Mouse (Mus musculus): Measurements from ENCODE around the gene Actr3b. TPM values are rescaled to one million over a fixed set of nuclear protein-coding genes. Genes with fewer than 3 reads are reported as not detected.

The Actr3b gene
- total and polyA plus RNA-seq, 3 experiments, result 1.3 to 4.7 (median 3.9) TPM

- no peak for DNase-seq (ENCODE audit: extremely low read depth)
- no peaks in the 10 kb centered on the region for H3K4me1 ChIP-seq (ENCODE audit: control insufficient read depth in 1 of 2, insufficient read depth in 2 of 2)
- in situ Hi-C loops (cut with MboI; ENCODE audit: low pct_ligation_motif_present, low pct_unique_long_range_greater_than_20kb, low sequenced_read_pairs) (no loop called here), dilution Hi-C loops (cut with MboI; ENCODE audit: extremely low pct_ligation_motif_present, extremely low pct_unique_long_range_greater_than_20kb, low sequenced_read_pairs) (no loop called here)
- H3K36me3 ChIP-seq (replicated peaks in 1 of 2; ENCODE audit: control insufficient read depth in 1 of 2, insufficient read depth in 1 of 2, low read length in 1 of 2), result no peaks in the 10 kb centered on the region
- H3K4me2 ChIP-seq (ENCODE audit: insufficient read depth, low read depth, poor library complexity, severe bottlenecking), result no peak overlapping the region
- no peak overlapping the region for H3K4me3 ChIP-seq (replicated peaks in 1 of 3; ENCODE audit: low read depth in 2 of 3, low read length in 2 of 3, poor library complexity in 1 of 3)
- TF ChIP-seq MYC (IDR thresholded peaks at IDR 0.05; ENCODE audit: low read depth, low read length) (no peak), TCF12 (IDR thresholded peaks at IDR 0.05; ENCODE audit: low read depth, low read length) (no peak), CHD1 (IDR thresholded peaks at IDR 0.05; ENCODE audit: low read depth, low read length) (no peak), RCOR1 (conservative IDR thresholded peaks at IDR 0.05; ENCODE audit: low read depth, low read length) (no peak), IRF4 (IDR thresholded peaks at IDR 0.05; ENCODE audit: low read depth, low read length) (no peak), JUND (conservative IDR thresholded peaks at IDR 0.05; ENCODE audit: low read depth, low read length) (no peak), ZNF384 (IDR thresholded peaks at IDR 0.05; ENCODE audit: low read depth, low read length) (no peak), ZKSCAN1 (IDR thresholded peaks at IDR 0.05; ENCODE audit: borderline replicate concordance, low read depth, low read length) (no peak), NELFE (IDR thresholded peaks at IDR 0.05; ENCODE audit: low read depth, low read length) (no peak), ZMIZ1 (IDR thresholded peaks at IDR 0.05; ENCODE audit: low read depth, low read length) (no peak), NRF1 (IDR thresholded peaks at IDR 0.05; ENCODE audit: low read depth, low read length) (no peak), POLR2AphosphoS2 (IDR thresholded peaks at IDR 0.05; ENCODE audit: low read depth, low read length) (no peak), MAZ (IDR thresholded peaks at IDR 0.05; ENCODE audit: low read depth, low read length) (no peak), ELF1 (IDR thresholded peaks at IDR 0.05; ENCODE audit: low read depth, low read length) (no peak)
- no peaks in the 10 kb centered on the region for H3K79me2 ChIP-seq (replicated peaks; ENCODE audit: control insufficient read depth, extremely low read depth, insufficient read depth, poor library complexity, severe bottlenecking)
- no peak overlapping the region for H3K27ac ChIP-seq (ENCODE audit: insufficient read depth, low read depth)
- no peak overlapping the region for H3K9ac ChIP-seq (ENCODE audit: insufficient read depth, low read depth)
- H3K9me3 ChIP-seq (replicated peaks; ENCODE audit: low read length), result peaks cover 2% of the 10 kb centered on the region
- H3K27me3 ChIP-seq (replicated peaks), result peaks cover 2% of the 10 kb centered on the region
Measured at GRCm38 (mm10) chr5:25719390-25719789, 40.4 kb upstream of the Actr3b start.

GRCm38 (mm10) chr5:25723016-25723415 is 36.8 kb upstream of the Actr3b start:
- Histone ChIP-seq H3K4me2 (ENCODE audit: insufficient read depth, low read depth, poor library complexity, severe bottlenecking) (no peak overlapping the region), H3K4me3 (replicated peaks in 1 of 3; ENCODE audit: low read depth in 2 of 3, low read length in 2 of 3, poor library complexity in 1 of 3) (no peak overlapping the region), H3K9ac (ENCODE audit: insufficient read depth, low read depth) (no peak overlapping the region), H3K27me3 (replicated peaks) (peaks cover 2% of the 10 kb centered on the region), H3K27ac (ENCODE audit: insufficient read depth, low read depth) (no peak overlapping the region), H3K79me2 (replicated peaks; ENCODE audit: control insufficient read depth, extremely low read depth, insufficient read depth, poor library complexity, severe bottlenecking) (no peaks in the 10 kb centered on the region), H3K9me3 (replicated peaks; ENCODE audit: low read length) (peaks cover 2% of the 10 kb centered on the region), H3K36me3 (replicated peaks in 1 of 2; ENCODE audit: control insufficient read depth in 1 of 2, insufficient read depth in 1 of 2, low read length in 1 of 2) (no peaks in the 10 kb centered on the region), H3K4me1 (ENCODE audit: control insufficient read depth in 1 of 2, insufficient read depth in 2 of 2) (no peaks in the 10 kb centered on the region)
- dilution Hi-C loops (cut with MboI; ENCODE audit: extremely low pct_ligation_motif_present, extremely low pct_unique_long_range_greater_than_20kb, low sequenced_read_pairs) (no loop called here), in situ Hi-C loops (cut with MboI; ENCODE audit: low pct_ligation_motif_present, low pct_unique_long_range_greater_than_20kb, low sequenced_read_pairs) (no loop called here)
- DNase-seq (ENCODE audit: extremely low read depth), result no peak
- TF ChIP-seq HCFC1 (IDR thresholded peaks at IDR 0.05; ENCODE audit: low read depth, low read length) (no peak), TBP (conservative IDR thresholded peaks at IDR 0.05; ENCODE audit: low read depth, low read length) (no peak), TCF12 (IDR thresholded peaks at IDR 0.05; ENCODE audit: low read depth, low read length) (no peak), SIN3A (IDR thresholded peaks at IDR 0.05; ENCODE audit: low read length) (no peak), POLR2AphosphoS2 (IDR thresholded peaks at IDR 0.05; ENCODE audit: low read depth, low read length) (no peak), MAX (IDR thresholded peaks at IDR 0.05; ENCODE audit: low read length) (no peak), E2F4 (IDR thresholded peaks at IDR 0.05; ENCODE audit: insufficient replicate concordance, low read depth, low read length) (no peak), IRF4 (IDR thresholded peaks at IDR 0.05; ENCODE audit: low read depth, low read length) (no peak), MAFK (IDR thresholded peaks at IDR 0.05; ENCODE audit: insufficient replicate concordance, low read length) (no peak), MAZ (IDR thresholded peaks at IDR 0.05; ENCODE audit: low read depth, low read length) (no peak), ZC3H11A (IDR thresholded peaks at IDR 0.05; ENCODE audit: low read depth, low read length) (no peak), ELF1 (IDR thresholded peaks at IDR 0.05; ENCODE audit: low read depth, low read length) (no peak), SMC3 (IDR thresholded peaks at IDR 0.05; ENCODE audit: low read depth, low read length) (no peak), JUND (conservative IDR thresholded peaks at IDR 0.05; ENCODE audit: low read depth, low read length) (no peak), CHD1 (IDR thresholded peaks at IDR 0.05; ENCODE audit: low read depth, low read length) (no peak), PAX5 (IDR thresholded peaks at IDR 0.05; ENCODE audit: low read length) (no peak), ZMIZ1 (IDR thresholded peaks at IDR 0.05; ENCODE audit: low read depth, low read length) (no peak), RAD21 (IDR thresholded peaks at IDR 0.05; ENCODE audit: low read depth, low read length) (no peak)
